ENCODE assay signal across 21 mouse cellular contexts in genomic region chr6:136512351-136512750, GRCm38 (mm10).
"Had no signal": no experiment of that assay in that cellular context is flagged by ENCODE, and none has a peak within 500 bp of the region (broad histone marks: within the 10 kb centered on the region; RNA-seq: fewer than 3 reads in every experiment).

No protein-coding gene starts in this region.

- H3K27ac ChIP-seq: kidney, embryonic 15.5 days; limb, embryonic 12.5 days; limb, embryonic 15.5 days; liver, embryonic 14.5 days; macrophage; midbrain, embryonic 12.5 days; midbrain, embryonic 15.5 days; neural tube, embryonic 13.5 days had no signal

- H3K4me2 ChIP-seq: kidney, embryonic 15.5 days; limb, embryonic 12.5 days; limb, embryonic 15.5 days; liver, embryonic 11.5 days; midbrain, embryonic 12.5 days; midbrain, embryonic 15.5 days; neural tube, embryonic 13.5 days had no signal

- H3K4me3 ChIP-seq: kidney, embryonic 15.5 days; limb, embryonic 12.5 days; limb, embryonic 15.5 days; midbrain, embryonic 12.5 days; midbrain, embryonic 15.5 days; myocyte; neural tube, embryonic 13.5 days had no signal

- ATAC-seq: inflammation-experienced regulatory T-cells, adult 6 months; liver, postnatal 0 days; midbrain, embryonic 15.5 days had no signal

- H3K9ac ChIP-seq: kidney, embryonic 15.5 days; limb, embryonic 12.5 days; limb, embryonic 15.5 days; liver, embryonic 14.5 days; liver, postnatal 0 days; midbrain, embryonic 12.5 days; midbrain, embryonic 15.5 days; neural tube, embryonic 13.5 days had no signal

- H3K9me3 ChIP-seq: limb, embryonic 15.5 days had no signal

- H3K4me1 ChIP-seq: kidney, embryonic 15.5 days; limb, embryonic 12.5 days; limb, embryonic 15.5 days; midbrain, embryonic 12.5 days; midbrain, embryonic 15.5 days; neural tube, embryonic 13.5 days had no signal

- DNase-seq: kidney, adult 11 months; kidney, adult 8-10 months; kidney, postnatal 14 days; kidney, postnatal 4 days; left cerebral cortex, postnatal 4 days; liver, postnatal 0 days; lung, postnatal 10 days; thymus, adult 2 months; thymus, postnatal 14 days; thymus, postnatal 4 days had no signal

- H3K27me3 ChIP-seq: kidney, embryonic 15.5 days; limb, embryonic 12.5 days; limb, embryonic 15.5 days; midbrain, embryonic 12.5 days; midbrain, embryonic 15.5 days; neural tube, embryonic 13.5 days had no signal

- H3K36me3 ChIP-seq: kidney, embryonic 15.5 days; limb, embryonic 12.5 days; limb, embryonic 15.5 days; midbrain, embryonic 12.5 days; midbrain, embryonic 15.5 days; neural tube, embryonic 13.5 days had no signal
